Mouse (Mus musculus) intestine, embryonic 16.5 days (tissue): Measurements from ENCODE around the gene Tcf20. TPM values are rescaled to one million over a fixed set of nuclear protein-coding genes. Genes with fewer than 3 reads are reported as not detected.

Experiments
- ATAC-seq: fragments of 200-750 bp; cut with Nextera tagmentation; 2 replicates; pipeline ENCODE4 v1.8.0; 2017; ENCODE audit warnings: moderate TSS enrichment, moderate library complexity
- H3K27ac ChIP-seq: fragments of 300-500 bp; sonication (generic); 2 replicates; pipeline ENCODE4 v1.5.1; 2014; ENCODE audit warnings: mild to moderate bottlenecking, low read length
- H3K27me3 ChIP-seq: fragments of 300-500 bp; sonication (generic); replicated peaks from 2 replicates; pipeline ENCODE4 v1.6.1; 2014; ENCODE audit warnings: low read length, control low read depth, mixed read lengths; ENCODE audit not compliant: control insufficient read depth, insufficient read depth
- H3K36me3 ChIP-seq: fragments of 300-500 bp; sonication (generic); 2 replicates; pipeline ENCODE4 v1.6.1; 2014; ENCODE audit warnings: low read length, control low read depth; ENCODE audit not compliant: control insufficient read depth, insufficient read depth
- H3K4me1 ChIP-seq: fragments of 300-500 bp; sonication (generic); 2 replicates; pipeline ENCODE4 v1.6.1; 2014; ENCODE audit warnings: low read length, control low read depth, mixed read lengths; ENCODE audit not compliant: control insufficient read depth, insufficient read depth
- H3K4me2 ChIP-seq: fragments of 300-500 bp; sonication (generic); 2 replicates; pipeline ENCODE4 v1.6.1; 2014; ENCODE audit warnings: low read depth, low read length, control low read depth
- H3K4me3 ChIP-seq: fragments of 300-500 bp; sonication (generic); 2 replicates; pipeline ENCODE4 v1.5.1; 2014; ENCODE audit warnings: mild to moderate bottlenecking, low read length
- H3K9ac ChIP-seq: fragments of 300-500 bp; sonication (generic); 2 replicates; pipeline ENCODE4 v1.6.1; 2014; ENCODE audit warnings: low read depth, low read length
- H3K9me3 ChIP-seq: fragments of 300-500 bp; sonication (generic); 2 replicates; pipeline ENCODE4 v1.6.1; 2016; ENCODE audit warnings: low read length, control low read depth; ENCODE audit not compliant: control insufficient read depth
- WGBS: fragments of 180-500 bp; shearing (Covaris S2); extraction: QIAGEN DNeasy Blood & Tissue Kit; methylation state at CpG from one replicate; pipeline ENCODE4 v1.1.7; 2014; 5-methylcytosine and 5-hydroxymethylcytosine counted together
- microRNA-seq: library from miRNA; unstranded; fragments of <30 nt; microRNA quantifications from one replicate; pipeline ENCODE4, GENCODE M21; 2016
- polyA plus RNA-seq: library from polyadenylated mRNA; unstranded; fragments of >200 nt; fragmentation: Nextera tagmentation; extraction: Ambion mirVana; gene quantifications from 2 replicates; pipeline ENCODE4 v1.2.1, GENCODE M21; 2015

Gene Tcf20
- polyA plus RNA-seq, 1 experiment from 2014 or later, result 5.5 TPM

- no peak overlapping the region for H3K27ac ChIP-seq
- no peak overlapping the region for H3K4me2 ChIP-seq
- H3K4me3 ChIP-seq, result no peak overlapping the region
- ATAC-seq, result no peak
- H3K27me3 ChIP-seq, result no peaks in the 10 kb centered on the region
- 83% methylated on average over 2 of the region's 2 CpGs for WGBS
- H3K9ac ChIP-seq, result no peak overlapping the region
- H3K9me3 ChIP-seq, result no peaks in the 10 kb centered on the region
- H3K4me1 ChIP-seq, result no peaks in the 10 kb centered on the region
- no peaks in the 10 kb centered on the region for H3K36me3 ChIP-seq
Observed at GRCm38 (mm10) chr15:82765943-82766342, 221.7 kb downstream of the Tcf20 start.

- Histone ChIP-seq H3K9ac (no peak overlapping the region), H3K4me1 (no peaks in the 10 kb centered on the region), H3K27me3 (no peaks in the 10 kb centered on the region), H3K4me2 (no peak overlapping the region), H3K9me3 (no peaks in the 10 kb centered on the region), H3K27ac (no peak overlapping the region), H3K36me3 (no peaks in the 10 kb centered on the region), H3K4me3 (no peak overlapping the region)
- WGBS, result 84% methylated on average over 6 of the region's 6 CpGs
- ATAC-seq, result no peak
Observed at GRCm38 (mm10) chr15:82764881-82765280, 222.8 kb downstream of the Tcf20 start.

DNA sequence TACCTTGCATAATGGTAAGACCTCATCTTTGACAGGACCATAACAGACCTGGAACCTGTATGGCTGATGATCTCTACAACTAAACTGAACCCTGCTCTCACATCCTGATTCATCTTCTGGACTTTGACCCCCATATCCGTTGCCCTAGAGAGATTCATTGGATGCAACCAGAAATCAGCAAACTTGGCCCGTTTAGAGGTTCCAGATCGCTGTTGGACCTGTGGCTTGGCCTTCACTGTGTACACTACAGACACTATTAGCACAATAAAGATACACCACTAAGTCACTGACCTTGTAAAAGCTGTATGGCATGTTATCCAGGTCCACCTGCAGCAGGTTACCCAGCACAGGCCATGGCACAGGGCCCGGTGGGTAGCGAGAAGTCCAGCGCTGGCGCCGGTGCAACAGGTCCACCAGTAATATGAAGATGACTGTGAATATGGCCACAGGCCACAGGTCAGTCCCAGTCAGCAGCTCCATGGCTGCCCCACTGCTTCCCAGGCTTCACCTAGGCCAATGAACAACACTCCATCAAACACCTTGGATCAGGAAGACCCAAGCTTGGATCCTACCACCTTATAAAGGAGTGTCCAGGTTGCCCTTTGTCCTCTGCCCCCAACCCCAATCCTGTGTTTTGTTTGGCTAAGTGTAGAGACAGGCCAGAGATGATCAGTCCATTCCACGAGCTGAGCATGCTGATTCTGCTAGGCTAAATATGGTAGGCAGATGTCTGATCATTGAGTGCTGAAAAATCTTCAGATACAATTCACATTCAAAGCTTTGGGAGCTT, 223.8 kb downstream of the Tcf20 start, which contains the start of gene Cyp2d40:
Gene Cyp2d40, minus strand, starts transcription at position 553 of the 790 bp plus-strand sequence.
- ATAC-seq, result no peak
- 86% methylated on average over 9 of the region's 9 CpGs for WGBS
- H3K4me3 ChIP-seq, result no peak within 1 kb of the TSS
- no peak within 1 kb of the TSS for H3K27ac ChIP-seq
- H3K36me3 ChIP-seq, result no peaks in the 10 kb centered on the region
- no peaks in the 10 kb centered on the region for H3K27me3 ChIP-seq
- no peak within 1 kb of the TSS for H3K9ac ChIP-seq
- H3K4me2 ChIP-seq, result no peak within 1 kb of the TSS
- no peaks in the 10 kb centered on the region for H3K9me3 ChIP-seq
- H3K4me1 ChIP-seq, result no peaks in the 10 kb centered on the region

Small RNA genes within 50 kb of the gene (microRNA-seq; reads per million reads assigned to microRNA genes)
- not detected for gene Gm27618
- gene Mir3080, result 9.1 reads per million, percentile 21 among the genes with 10 or more reads in this experiment

Other genes starting within 250 kb of the Tcf20 start
- 0.07 TPM in 1 of 2 replicates, not detected in the other for gene Cyp2d40, start 223.7 kb downstream of the Tcf20 start, polyA plus RNA-seq
- gene Cyp2d26, start 193.6 kb downstream of the Tcf20 start, polyA plus RNA-seq, result 25.5 and 40.5 TPM in 2 replicates
- gene Nfam1, start 45.4 kb upstream of the Tcf20 start, polyA plus RNA-seq, result 3.1 and 3.6 TPM in 2 replicates
- gene Serhl, start 101.6 kb upstream of the Tcf20 start, polyA plus RNA-seq, result 59.5 and 71.0 TPM in 2 replicates
- gene Rrp7a, start 134.9 kb upstream of the Tcf20 start, polyA plus RNA-seq, result 69.4 and 75.4 TPM in 2 replicates
- 104 and 106 TPM in 2 replicates for gene Poldip3, start 161.5 kb upstream of the Tcf20 start, polyA plus RNA-seq
- gene Cyb5r3, start 184.7 kb upstream of the Tcf20 start, polyA plus RNA-seq, result 283 and 299 TPM in 2 replicates